In genomic region chr15:99294813-99295374, GRCm38 (mm10) we compare ENCODE assay signal across 1 mouse cellular context.
TF ChIP-seq lines count a peak whose summit lies in the region.

Prpf40b (plus strand) TSS chr15:99295087.

TF ChIP-seq in CH12.LX, 34 proteins besides CTCF, POLR2A, EP300 and RAD21 (continued from another document):
- no peak for TF ChIP-seq SMC3 (IDR thresholded peaks at IDR 0.05; ENCODE audit: low read depth, low read length)
- TF ChIP-seq TCF12 (IDR thresholded peaks at IDR 0.05; ENCODE audit: low read depth, low read length): peak; percentile 58
- TF ChIP-seq ZC3H11A (IDR thresholded peaks at IDR 0.05; ENCODE audit: low read depth, low read length): no peak
- TF ChIP-seq NRF1 (IDR thresholded peaks at IDR 0.05; ENCODE audit: low read depth, low read length): peak; percentile 80
- 0 out of 2 replicates have a peak, but pooled peaks have one; percentile 53 for TF ChIP-seq UBTF (IDR thresholded peaks at IDR 0.05; ENCODE audit: low read depth, low read length)
- TF ChIP-seq MAFK (IDR thresholded peaks at IDR 0.05; ENCODE audit: insufficient replicate concordance, low read length): no peak
- peak; percentile 67 for TF ChIP-seq BHLHE40 (IDR thresholded peaks at IDR 0.05; ENCODE audit: low read depth, low read length)
- no peak for TF ChIP-seq CHD1 (IDR thresholded peaks at IDR 0.05; ENCODE audit: low read depth, low read length)
- TF ChIP-seq SIN3A (IDR thresholded peaks at IDR 0.05; ENCODE audit: low read length): peak; percentile 71
- TF ChIP-seq USF1 (IDR thresholded peaks at IDR 0.05; ENCODE audit: low read depth, low read length): peak; percentile 30; the same call in 1 of the 2 replicates
- peak; percentile 75 for TF ChIP-seq HCFC1 (IDR thresholded peaks at IDR 0.05; ENCODE audit: low read depth, low read length)
- TF ChIP-seq KAT2A (IDR thresholded peaks at IDR 0.05; ENCODE audit: insufficient replicate concordance, low read length): peak; percentile 61; the same call in 1 of the 2 replicates
